Mouse (Mus musculus) lung, adult 10 weeks (tissue): ENCODE results near the gene Kat14. TPM values are rescaled to one million over a fixed set of nuclear protein-coding genes. Genes with fewer than 3 reads are reported as not detected.

Experiments
- polyA plus RNA-seq: library from polyadenylated mRNA; stranded (reverse); fragments of 350-450 nt; fragmentation: Illumina TruSeq; extraction: RNeasy Lipid Tissue Mini Kit (QIAGEN cat#74804); gene quantifications from one replicate; pipeline ENCODE4 v1.2.3, GENCODE M21; 2014; ENCODE audit warnings: low read depth, low replicate concordance; ENCODE audit not compliant: insufficient read depth

The Kat14 gene
- polyA plus RNA-seq: 16.1 TPM

GRCm38 (mm10) chr2:144368400-144369019 is at the start of gene Kat14, which contains the start of gene Pet117:
Kat14 (plus strand) TSS chr2:144368983.
Pet117 (plus strand) TSS chr2:144368996.

GRCm38 (mm10) chr2:144331401-144332302 is 37.1 kb upstream of the Kat14 start, which contains the start of gene Ovol2:
Ovol2 (minus strand) TSS chr2:144332146.

Other genes with a start within 250 kb of the Kat14 start
- 5.6 TPM for gene Mgme1, start 98.3 kb upstream of the Kat14 start, polyA plus RNA-seq
- 68.9 TPM for gene Snx5, start 98.1 kb upstream of the Kat14 start, polyA plus RNA-seq
- gene Ovol2, start 36.8 kb upstream of the Kat14 start, polyA plus RNA-seq: 3.1 TPM
- not detected for gene Pet117, start within 50 bp of the Kat14 start, polyA plus RNA-seq
- 1.5 TPM for gene Dzank1, start 158.4 kb downstream of the Kat14 start, polyA plus RNA-seq
- gene Polr3f, start 158.7 kb downstream of the Kat14 start, polyA plus RNA-seq: 6.6 TPM
- gene Rbbp9, start 181.9 kb downstream of the Kat14 start, polyA plus RNA-seq: 22.8 TPM
- gene Sec23b, start 187.2 kb downstream of the Kat14 start, polyA plus RNA-seq: 33.8 TPM
- gene Smim26, start 225.1 kb downstream of the Kat14 start, polyA plus RNA-seq: 54.3 TPM
- gene Dtd1, start 230.9 kb downstream of the Kat14 start, polyA plus RNA-seq: 23.8 TPM